Mouse (Mus musculus) C2C12 (cell line): ENCODE results near the gene Stfa3.

Source experiments
- CTCF ChIP-seq: IDR thresholded peaks from one replicate; pipeline ENCODE4 v1.5.1; 2011; ENCODE audit not compliant: control insufficient read depth, insufficient read depth, insufficient read length
- MYOD1 ChIP-seq: IDR thresholded peaks from one replicate; pipeline ENCODE4 v1.6.1; 2011; ENCODE audit warnings: low read depth; ENCODE audit not compliant: control insufficient read depth, insufficient read length

- TF ChIP-seq MYOD1: no peak
- no peak for TF ChIP-seq CTCF
Measured at GRCm38 (mm10) chr16:36464076-36464475, 8.9 kb upstream of the Stfa3 start.
